Comparison of ENCODE assay signal across 15 mouse cellular contexts in genomic region chr8:95354606-95355005, GRCm38 (mm10). TPM values are rescaled to one million over a fixed set of nuclear protein-coding genes. Genes with fewer than 3 reads are reported as not detected.
DNase-seq lines count a peak whose midpoint lies in the region; ATAC-seq and TF ChIP-seq lines count a peak whose summit lies in the region.
"Had no signal": no experiment of that assay in that cellular context is flagged by ENCODE, and none has a peak within 500 bp of the region (broad histone marks: within the 10 kb centered on the region; RNA-seq: fewer than 3 reads in every experiment).

No protein-coding gene starts in this region.

- H3K36me3 ChIP-seq in heart, embryonic 16.5 days (ENCODE audit: control insufficient read depth, insufficient read depth) = no peaks in the 10 kb centered on the region
- H3K36me3 ChIP-seq in hindbrain, embryonic 15.5 days = no peaks in the 10 kb centered on the region
- no peaks in the 10 kb centered on the region for H3K36me3 ChIP-seq in midbrain, postnatal 0 days (ENCODE audit: insufficient read depth, low read length)
- H3K36me3 ChIP-seq: limb, embryonic 12.5 days had no signal

- H3K9ac ChIP-seq in heart, embryonic 16.5 days (ENCODE audit: low read length) = peak overlapping the region; percentile 61
- H3K9ac ChIP-seq in hindbrain, embryonic 15.5 days = no peak overlapping the region
- no peak overlapping the region for H3K9ac ChIP-seq in midbrain, postnatal 0 days (replicated peaks; ENCODE audit: low read length, poor library complexity, severe bottlenecking)
- H3K9ac ChIP-seq: limb, embryonic 12.5 days; liver, postnatal 0 days had no signal

- H3K9me3 ChIP-seq in heart, embryonic 16.5 days (replicated peaks; ENCODE audit: control insufficient read depth, low read length) = no peaks in the 10 kb centered on the region
- no peaks in the 10 kb centered on the region for H3K9me3 ChIP-seq in hindbrain, embryonic 15.5 days
- no peaks in the 10 kb centered on the region for H3K9me3 ChIP-seq in midbrain, postnatal 0 days (ENCODE audit: low read length)
- H3K9me3 ChIP-seq: limb, embryonic 12.5 days had no signal

- H3K27me3 ChIP-seq in heart, embryonic 16.5 days (ENCODE audit: control insufficient read depth, insufficient read depth, low read length) = no peaks in the 10 kb centered on the region
- H3K27me3 ChIP-seq in hindbrain, embryonic 15.5 days = no peaks in the 10 kb centered on the region
- H3K27me3 ChIP-seq in midbrain, postnatal 0 days (ENCODE audit: insufficient read depth, low read length) = no peaks in the 10 kb centered on the region
- H3K27me3 ChIP-seq: CH12.LX had no signal

- DNase-seq in heart, adult 9 months (ENCODE audit: low spot score in 2 of 2) = no peak
- DNase-seq in midbrain, postnatal 0 days (ENCODE audit: low spot score) = no peak
- DNase-seq in frontal cortex, adult 2 months (ENCODE audit: extremely low spot score in 1 of 2, low spot score in 1 of 2) = no peak
- DNase-seq in layer of hippocampus, adult 9-11 months = no peak
- DNase-seq: adrenal gland, postnatal 10 days; layer of hippocampus, postnatal 36 days; liver, postnatal 0 days; right cerebral cortex, adult 18-20 months had no signal

- H3K27ac ChIP-seq in heart, embryonic 16.5 days (ENCODE audit: low read length) = no peak overlapping the region
- H3K27ac ChIP-seq in brown adipose tissue, adult 24 weeks (replicated peaks; ENCODE audit: low read depth, low read length) = 0 out of 2 replicates have a peak overlapping the region, but pooled peaks have one; percentile 21
- H3K27ac ChIP-seq in hindbrain, embryonic 15.5 days (replicated peaks) = no peak overlapping the region
- no peak overlapping the region for H3K27ac ChIP-seq in midbrain, postnatal 0 days (ENCODE audit: low read depth, low read length)
- H3K27ac ChIP-seq: kidney, postnatal 0 days; limb, embryonic 12.5 days had no signal

- peak overlapping the region; percentile 84 for H3K4me2 ChIP-seq in heart, embryonic 16.5 days (ENCODE audit: low read depth, low read length)
- H3K4me2 ChIP-seq in hindbrain, embryonic 15.5 days = peak overlapping the region; percentile 78
- peak overlapping the region; percentile 95 for H3K4me2 ChIP-seq in midbrain, postnatal 0 days (ENCODE audit: low read depth, low read length, poor library complexity, severe bottlenecking)

- 65% methylated on average over 2 of the region's 2 CpGs for WGBS in heart, embryonic 16.5 days
- 77% methylated on average over 2 of the region's 2 CpGs for WGBS in hindbrain, embryonic 15.5 days
- 92% methylated on average over 2 of the region's 2 CpGs for WGBS in midbrain, postnatal 0 days

- ATAC-seq in heart, embryonic 16.5 days (replicated peaks; ENCODE audit: extremely low read depth, insufficient read depth, low FRiP score) = no peak
- ATAC-seq in hindbrain, embryonic 15.5 days (ENCODE audit: low FRiP score, low read depth) = no peak
- ATAC-seq in midbrain, postnatal 0 days (ENCODE audit: low FRiP score) = no peak
- ATAC-seq: liver, postnatal 0 days had no signal

- peaks cover 69% of the 10 kb centered on the region for H3K4me1 ChIP-seq in heart, embryonic 16.5 days (ENCODE audit: control insufficient read depth, insufficient read depth, low read length)
- peaks cover 27% of the 10 kb centered on the region for H3K4me1 ChIP-seq in brown adipose tissue, adult 24 weeks (ENCODE audit: control insufficient read depth, insufficient read depth, insufficient read length, low read length)
- peaks cover 66% of the 10 kb centered on the region for H3K4me1 ChIP-seq in hindbrain, embryonic 15.5 days (replicated peaks)
- peaks cover 7% of the 10 kb centered on the region; the same call in 1 of the 2 replicates for H3K4me1 ChIP-seq in midbrain, postnatal 0 days (ENCODE audit: insufficient read depth, low read length)

- no peak for TF ChIP-seq CTCF in midbrain, postnatal 0 days (IDR thresholded peaks at IDR 0.05)

- H3K4me3 ChIP-seq in heart, embryonic 16.5 days (ENCODE audit: low read length) = peak overlapping the region; percentile 81
- peak overlapping the region; percentile 85; the same call in 1 of the 2 replicates for H3K4me3 ChIP-seq in brown adipose tissue, adult 24 weeks (ENCODE audit: insufficient read depth, low read depth, low read length)
- peak overlapping the region; percentile 96; the same call in 1 of the 2 replicates for H3K4me3 ChIP-seq in hindbrain, embryonic 15.5 days
- no peak overlapping the region for H3K4me3 ChIP-seq in midbrain, postnatal 0 days (ENCODE audit: low read depth, low read length)
- H3K4me3 ChIP-seq: limb, embryonic 12.5 days had no signal

RNA-seq across cellular contexts. Expression of gene Mmp15, which starts 2.5 kb away (rescaled TPM):
- 30.1 and 39.4 TPM in 2 replicates for polyA plus RNA-seq in heart, embryonic 16.5 days (2015; fragmentation: Nextera tagmentation; extraction: Ambion mirVana)
- 6.1 and 6.5 TPM in 2 replicates for polyA plus RNA-seq in brown adipose tissue, adult 24 weeks (2012; ENCODE audit: insufficient read depth, insufficient read length, missing spikeins)
- polyA plus RNA-seq in hindbrain, embryonic 15.5 days (2015; fragmentation: Nextera tagmentation; extraction: Ambion mirVana) = 20.0 and 22.1 TPM in 2 replicates
- 52.9 and 59.1 TPM in 2 replicates for total RNA-seq in midbrain, postnatal 0 days (2014; rRNA removed)
- 12.9 and 13.7 TPM in 2 replicates for polyA plus RNA-seq in midbrain, postnatal 0 days (2015; fragmentation: Nextera tagmentation; extraction: Ambion mirVana)
- 8.4 and 9.1 TPM in 2 replicates for polyA plus RNA-seq in frontal cortex, adult 2 months (2012; rRNA removed)

RNA-seq across cellular contexts. Expression of gene Usb1, which starts 22.5 kb away (rescaled TPM):
- 32.4 and 32.8 TPM in 2 replicates for polyA plus RNA-seq in heart, embryonic 16.5 days (2015; fragmentation: Nextera tagmentation; extraction: Ambion mirVana)
- 8.4 and 8.6 TPM in 2 replicates for polyA plus RNA-seq in brown adipose tissue, adult 24 weeks (2012; ENCODE audit: insufficient read depth, insufficient read length, missing spikeins)
- 34.8 and 35.8 TPM in 2 replicates for polyA plus RNA-seq in hindbrain, embryonic 15.5 days (2015; fragmentation: Nextera tagmentation; extraction: Ambion mirVana)
- 65.8 and 87.0 TPM in 2 replicates for total RNA-seq in midbrain, postnatal 0 days (2014; rRNA removed)
- polyA plus RNA-seq in midbrain, postnatal 0 days (2015; fragmentation: Nextera tagmentation; extraction: Ambion mirVana) = 28.9 and 30.1 TPM in 2 replicates
- 16.9 and 17.3 TPM in 2 replicates for polyA plus RNA-seq in frontal cortex, adult 2 months (2012; rRNA removed)

RNA-seq across cellular contexts. Expression of gene Zfp319, which starts 22.9 kb away (rescaled TPM):
- 6.4 and 6.6 TPM in 2 replicates for polyA plus RNA-seq in heart, embryonic 16.5 days (2015; fragmentation: Nextera tagmentation; extraction: Ambion mirVana)
- 1.3 and 2.1 TPM in 2 replicates for polyA plus RNA-seq in brown adipose tissue, adult 24 weeks (2012; ENCODE audit: insufficient read depth, insufficient read length, missing spikeins)
- 15.2 and 16.5 TPM in 2 replicates for polyA plus RNA-seq in hindbrain, embryonic 15.5 days (2015; fragmentation: Nextera tagmentation; extraction: Ambion mirVana)
- 20.1 and 21.4 TPM in 2 replicates for total RNA-seq in midbrain, postnatal 0 days (2014; rRNA removed)
- polyA plus RNA-seq in midbrain, postnatal 0 days (2015; fragmentation: Nextera tagmentation; extraction: Ambion mirVana) = 11.2 and 11.7 TPM in 2 replicates
- 10.0 and 10.6 TPM in 2 replicates for polyA plus RNA-seq in frontal cortex, adult 2 months (2012; rRNA removed)

RNA-seq across cellular contexts. Expression of gene Tepp, which starts 44.2 kb away (rescaled TPM):
- 0.74 TPM in 1 of 2 replicates, not detected in the other for polyA plus RNA-seq in heart, embryonic 16.5 days (2015; fragmentation: Nextera tagmentation; extraction: Ambion mirVana)
- polyA plus RNA-seq in brown adipose tissue, adult 24 weeks (2012; ENCODE audit: insufficient read depth, insufficient read length, missing spikeins) = not detected in 2 replicates
- polyA plus RNA-seq in hindbrain, embryonic 15.5 days (2015; fragmentation: Nextera tagmentation; extraction: Ambion mirVana) = 2.3 and 3.6 TPM in 2 replicates
- 0.77 and 1.1 TPM in 2 replicates for total RNA-seq in midbrain, postnatal 0 days (2014; rRNA removed)
- 2.5 and 3.7 TPM in 2 replicates for polyA plus RNA-seq in midbrain, postnatal 0 days (2015; fragmentation: Nextera tagmentation; extraction: Ambion mirVana)
- polyA plus RNA-seq in frontal cortex, adult 2 months (2012; rRNA removed) = 0.48 TPM in 1 of 2 replicates, not detected in the other
- total RNA-seq: adrenal gland, postnatal 10 days; CH12.LX; granulocyte monocyte progenitor cell, adult 5-6 weeks; layer of hippocampus, postnatal 36 days had no signal
- polyA plus RNA-seq: liver, postnatal 0 days had no signal

RNA-seq across cellular contexts. Expression of gene Cngb1, which starts 48.2 kb away (rescaled TPM):
- polyA plus RNA-seq in heart, embryonic 16.5 days (2015; fragmentation: Nextera tagmentation; extraction: Ambion mirVana) = 0.66 and 1.3 TPM in 2 replicates
- polyA plus RNA-seq in brown adipose tissue, adult 24 weeks (2012; ENCODE audit: insufficient read depth, insufficient read length, missing spikeins) = 1.7 TPM in 1 of 2 replicates, not detected in the other
- 0.43 TPM in 2 replicates for polyA plus RNA-seq in hindbrain, embryonic 15.5 days (2015; fragmentation: Nextera tagmentation; extraction: Ambion mirVana)
- total RNA-seq in midbrain, postnatal 0 days (2014; rRNA removed) = 0.38 and 0.76 TPM in 2 replicates
- 0.54 and 0.79 TPM in 2 replicates for polyA plus RNA-seq in midbrain, postnatal 0 days (2015; fragmentation: Nextera tagmentation; extraction: Ambion mirVana)
- 0.46 and 0.78 TPM in 2 replicates for polyA plus RNA-seq in frontal cortex, adult 2 months (2012; rRNA removed)
- total RNA-seq: CH12.LX had no signal
